In the genomic region with DNA sequence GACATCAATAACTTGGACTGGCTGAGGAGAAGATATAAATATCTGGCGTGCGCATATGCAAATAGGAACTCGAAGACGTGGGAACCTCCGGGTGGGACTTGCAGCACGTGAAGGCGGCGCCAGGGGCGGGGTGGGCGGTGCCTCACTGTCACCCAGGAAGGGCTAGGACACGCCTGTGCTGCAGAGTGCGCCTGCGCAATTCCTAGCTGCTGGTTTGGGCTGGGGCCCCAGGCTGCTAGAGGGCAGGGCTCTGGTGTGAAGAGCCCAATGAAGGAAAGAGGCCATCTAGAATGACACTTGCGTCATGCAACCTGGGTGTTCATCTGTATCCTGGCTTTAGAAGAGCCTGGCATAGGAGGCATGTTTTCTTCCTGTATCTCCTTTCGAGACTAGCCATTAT, we compare ENCODE assay signal across 8 mouse cellular contexts.
DNase-seq lines count a peak whose midpoint lies in the region; ATAC-seq and TF ChIP-seq lines count a peak whose summit lies in the region.

No protein-coding gene starts in this region.

- TF ChIP-seq CTCF in hindbrain, postnatal 0 days (IDR thresholded peaks at IDR 0.05; ENCODE audit: low read depth): no peak

- peak overlapping the region; percentile 23 for H3K4me3 ChIP-seq in hindbrain, postnatal 0 days (ENCODE audit: low read length)

- DNase-seq in embryo, embryonic 10 days (ENCODE audit: low spot score): peak; percentile 94
- peak; percentile 96 for DNase-seq in gastrocnemius, postnatal 10 days
- peak; percentile 94 for DNase-seq in hindbrain, postnatal 0 days (ENCODE audit: low spot score)
- DNase-seq in left cerebral cortex, adult 11 months (ENCODE audit: low spot score): peak; percentile 93
- peak; percentile 85 for DNase-seq in lung, postnatal 14 days
- DNase-seq in retina, postnatal 7 days (ENCODE audit: low read depth, low spot score): peak; percentile 80
- DNase-seq in urinary bladder, adult 2 months (ENCODE audit: low spot score): peak; percentile 65

- H3K9ac ChIP-seq in hindbrain, postnatal 0 days (replicated peaks; ENCODE audit: low read length): no peak overlapping the region

- no peaks in the 10 kb centered on the region for H3K27me3 ChIP-seq in hindbrain, postnatal 0 days (ENCODE audit: insufficient read depth, low read length)

- H3K36me3 ChIP-seq in hindbrain, postnatal 0 days (ENCODE audit: insufficient read depth, low read length): no peaks in the 10 kb centered on the region

- H3K4me1 ChIP-seq in hindbrain, postnatal 0 days (ENCODE audit: insufficient read depth, low read length): 0 out of 2 replicates have a peak, but pooled peaks cover 4% of the 10 kb centered on the region

- H3K4me2 ChIP-seq in hindbrain, postnatal 0 days (ENCODE audit: low read depth, low read length): peak overlapping the region; percentile 51

- 22% methylated on average over 15 of the region's 15 CpGs for WGBS in hindbrain, postnatal 0 days

- ATAC-seq in activated CD4-positive, CD25-positive, alpha-beta regulatory T cell, adult 4 months: peak; percentile 43
- ATAC-seq in hindbrain, postnatal 0 days: peak; percentile 93

- peak overlapping the region; percentile 48; the same call in 1 of the 2 replicates for H3K27ac ChIP-seq in hindbrain, postnatal 0 days

- H3K9me3 ChIP-seq in hindbrain, postnatal 0 days (ENCODE audit: low read length): no peaks in the 10 kb centered on the region

Comparison
In these comparisons a context has a peak if more than half of its experiments do, and no peak if none do; other contexts are left out.
1. Peak in every context shown above with its lines: DNase-seq, ATAC-seq, H3K4me3 ChIP-seq and H3K27ac ChIP-seq.